Mouse (Mus musculus): Measurements from ENCODE around the gene Ccdc33. TPM values are rescaled to one million over a fixed set of nuclear protein-coding genes. Genes with fewer than 3 reads are reported as not detected.

Gene Ccdc33
- total and polyA plus RNA-seq, 3 experiments: 0.21 to 0.84 (median 0.34) TPM

Other genes with a start within 250 kb of the Ccdc33 start
- 10 to 100 TPM; 73.9 to 81.5 TPM for gene Ubl7, start 207.8 kb downstream of the Ccdc33 start, total RNA-seq (2021)
- gene Ubl7, start 207.8 kb downstream of the Ccdc33 start, polyA plus RNA-seq (2012; rRNA removed): 273 and 305 TPM in 2 replicates
- gene Sema7a, start 178.7 kb downstream of the Ccdc33 start, total RNA-seq (2021): 10 to 100 TPM in 1 of 2 experiments, 1 to 10 TPM in 1; 8.2 to 17.0 TPM
- gene Sema7a, start 178.7 kb downstream of the Ccdc33 start, polyA plus RNA-seq (2012; rRNA removed): 54.9 and 59.4 TPM in 2 replicates
- 1,000 to 10,000 TPM; 6,621 to 7,422 TPM for gene Cyp11a1, start 112.4 kb downstream of the Ccdc33 start, total RNA-seq (2021)
- 1,463 and 1,873 TPM in 2 replicates for gene Cyp11a1, start 112.4 kb downstream of the Ccdc33 start, polyA plus RNA-seq (2012; rRNA removed)
- 1 to 10 TPM; 1.5 to 1.8 TPM for gene Stra6, start 55.0 kb downstream of the Ccdc33 start, total RNA-seq (2021)
- gene Stra6, start 55.0 kb downstream of the Ccdc33 start, polyA plus RNA-seq (2012; rRNA removed): 2.0 and 2.6 TPM in 2 replicates
- 10 to 100 TPM; 23.5 to 30.9 TPM for gene Islr, start 85.5 kb upstream of the Ccdc33 start, total RNA-seq (2021)
- 93.8 and 107 TPM in 2 replicates for gene Islr, start 85.5 kb upstream of the Ccdc33 start, polyA plus RNA-seq (2012; rRNA removed)
- 1 to 10 TPM; 1.5 to 2.0 TPM for gene Islr2, start 85.5 kb upstream of the Ccdc33 start, total RNA-seq (2021)
- 1.3 and 2.0 TPM in 2 replicates for gene Islr2, start 85.5 kb upstream of the Ccdc33 start, polyA plus RNA-seq (2012; rRNA removed)
- gene Pml, start 131.0 kb upstream of the Ccdc33 start, total RNA-seq (2021): 10 to 100 TPM; 20.8 to 28.0 TPM
- 27.7 and 33.4 TPM in 2 replicates for gene Pml, start 131.0 kb upstream of the Ccdc33 start, polyA plus RNA-seq (2012; rRNA removed)
- 10 to 100 TPM; 13.8 to 17.2 TPM for gene Stoml1, start 134.3 kb upstream of the Ccdc33 start, total RNA-seq (2021)
- gene Stoml1, start 134.3 kb upstream of the Ccdc33 start, polyA plus RNA-seq (2012; rRNA removed): 38.1 and 38.4 TPM in 2 replicates
- gene Loxl1, start 194.4 kb upstream of the Ccdc33 start, total RNA-seq (2021): 10 to 100 TPM; 24.8 to 44.6 TPM
- 73.5 and 81.5 TPM in 2 replicates for gene Loxl1, start 194.4 kb upstream of the Ccdc33 start, polyA plus RNA-seq (2012; rRNA removed)